Mouse (Mus musculus) left cerebral cortex, postnatal 10 days (tissue): ENCODE measurements around the gene Exoc4. TPM values are rescaled to one million over a fixed set of nuclear protein-coding genes. Genes with fewer than 3 reads are reported as not detected.

Source experiments
- DNase-seq, 2 experiments: peaks; one replicate each; pipeline ENCODE4 v3.0.0; 2021 to 2022; ENCODE audit warnings: low spot score in 2 of 2, mixed read lengths in 1 of 2; ENCODE audit errors: extremely low spot score in 1 of 2
- intact Hi-C: fragments of 180-260 bp; cut with DNase I; formaldehyde crosslinking; loops from one replicate; pipeline ENCODE4 v1.15.1; 2025
- total RNA-seq, 2 experiments: library from RNA; stranded (reverse); gene quantifications; 2 replicates each; pipeline ENCODE4 v1.2.3; 2021

Gene Exoc4
- total RNA-seq, 2 experiments from 2014 or later: 65.7 to 79.9 TPM

GRCm38 (mm10) chr6:33874291-33875014 lies 625.6 kb downstream of the Exoc4 start:
- intact Hi-C loops: no loop called here
- no peak for DNase-seq

DNA sequence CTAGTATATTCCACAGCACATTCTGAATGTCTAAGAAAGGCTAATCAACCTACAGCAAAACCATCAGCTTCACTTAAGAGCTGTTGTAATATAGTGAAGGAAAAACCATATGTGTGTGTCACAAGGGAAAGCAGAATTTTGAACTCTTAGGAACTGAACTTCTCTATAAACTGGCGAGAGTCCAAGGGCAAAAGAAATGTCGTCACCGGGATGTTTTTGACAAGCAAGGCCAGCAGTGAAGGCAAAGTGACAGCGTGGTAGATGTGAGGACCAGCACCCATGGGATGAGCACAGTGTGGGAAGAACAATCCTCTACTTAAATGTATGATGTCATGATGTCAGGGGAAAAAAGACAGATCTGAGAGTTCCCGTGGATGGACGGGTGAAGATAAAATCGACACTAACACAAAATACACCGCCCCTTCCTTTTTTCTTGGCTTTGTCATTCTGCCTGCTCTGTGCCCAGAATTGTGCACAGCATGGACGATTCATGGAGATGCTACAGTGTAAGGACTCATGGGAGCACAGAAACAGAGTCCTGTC lies 635.3 kb downstream of the Exoc4 start:
- intact Hi-C loops: no loop called here
- no peak for DNase-seq

GRCm38 (mm10) chr6:33886941-33887340 lies 638.1 kb downstream of the Exoc4 start:
- intact Hi-C loops: no loop called here
- DNase-seq: no peak

DNA sequence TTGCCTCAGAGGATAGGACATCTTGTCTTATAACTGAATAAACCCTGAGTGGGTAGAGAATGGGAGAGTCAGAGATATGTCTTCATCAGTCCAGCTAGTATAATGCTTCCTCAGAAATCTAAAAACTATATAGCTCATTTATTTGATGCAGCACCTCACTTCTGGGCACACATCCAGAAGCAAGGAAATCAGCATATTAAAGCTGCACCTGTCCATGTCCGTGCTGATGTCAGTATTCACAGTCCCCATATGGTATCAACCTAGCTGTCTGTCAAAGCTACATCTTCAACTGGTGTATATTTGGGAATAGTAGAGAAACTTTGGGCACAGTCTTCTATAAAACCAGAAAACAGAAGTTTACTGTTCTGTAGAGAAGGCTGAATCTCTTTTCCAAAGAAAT lies 642.0 kb downstream of the Exoc4 start:
- intact Hi-C loops: no loop called here
- DNase-seq: no peak

- DNase-seq: no peak
- intact Hi-C loops: no loop called here
These were observed 643.3 kb downstream of the Exoc4 start for GRCm38 (mm10) chr6:33892142-33892541.

DNA sequence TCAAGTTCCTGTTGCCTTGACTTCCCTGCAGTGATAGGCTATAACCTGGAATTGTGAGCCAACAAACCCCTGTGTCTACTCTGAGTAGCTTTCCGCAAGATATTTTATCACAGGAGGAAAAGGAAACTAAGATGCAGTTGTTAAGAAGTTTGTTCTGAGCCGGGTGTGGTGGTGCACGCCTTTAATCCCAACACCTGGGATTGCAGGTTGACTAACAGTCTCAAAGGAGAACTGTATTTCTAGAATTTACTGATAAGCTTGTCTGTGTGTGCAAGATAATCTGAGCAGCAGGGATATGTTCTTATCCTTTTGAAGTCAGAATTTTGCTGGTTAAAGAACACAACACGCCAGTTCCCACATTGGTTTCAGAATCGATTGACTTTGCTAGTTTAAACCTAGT lies 651.1 kb downstream of the Exoc4 start:
- intact Hi-C loops: no loop called here
- DNase-seq: no peak

GRCm38 (mm10) chr6:33900615-33901014 lies 651.7 kb downstream of the Exoc4 start:
- intact Hi-C loops: no loop called here
- no peak for DNase-seq

- intact Hi-C loops: no loop called here
- DNase-seq: no peak
These were observed 656.2 kb downstream of the Exoc4 start for GRCm38 (mm10) chr6:33905099-33905498.

DNA sequence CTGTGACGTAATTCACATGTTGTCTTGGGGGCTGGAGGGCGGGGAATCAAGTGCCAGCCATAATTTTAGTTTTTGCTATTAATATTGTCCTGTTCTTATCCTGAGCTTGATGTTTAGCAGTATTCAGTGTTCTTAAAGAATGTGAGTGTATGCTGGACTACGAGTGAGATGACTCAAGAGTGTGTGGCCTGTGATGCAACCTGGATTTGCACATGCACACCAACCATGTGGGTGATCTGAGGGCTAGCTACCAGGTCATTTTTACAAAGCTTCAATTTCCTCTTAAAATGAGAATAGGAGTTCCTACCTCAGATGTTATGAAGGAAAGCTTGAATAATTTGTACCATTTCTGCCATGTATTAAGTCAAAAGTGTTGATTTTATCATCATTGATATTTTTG lies 661.8 kb downstream of the Exoc4 start:
- intact Hi-C loops: no loop called here
- DNase-seq: no peak

DNA sequence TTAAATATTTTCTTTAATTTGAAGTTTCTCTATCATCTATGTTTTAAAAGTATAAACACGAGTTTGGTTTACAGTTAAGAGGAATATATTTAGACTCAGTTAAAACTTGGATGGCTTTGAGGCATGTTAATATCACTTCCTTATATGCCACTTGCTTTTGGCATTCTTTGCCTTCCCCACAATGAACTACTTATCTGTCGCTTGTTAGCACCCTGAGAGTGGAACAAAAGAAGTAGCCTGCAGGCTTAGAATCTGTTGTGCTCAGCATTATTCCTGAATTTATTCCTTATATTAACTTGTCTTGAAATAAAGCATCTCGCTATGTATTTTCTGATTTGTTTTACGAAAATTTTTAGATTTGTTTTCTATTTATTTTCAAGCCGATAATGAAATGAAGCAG lies 664.2 kb downstream of the Exoc4 start:
- intact Hi-C loops: no loop called here
- DNase-seq: no peak

DNA sequence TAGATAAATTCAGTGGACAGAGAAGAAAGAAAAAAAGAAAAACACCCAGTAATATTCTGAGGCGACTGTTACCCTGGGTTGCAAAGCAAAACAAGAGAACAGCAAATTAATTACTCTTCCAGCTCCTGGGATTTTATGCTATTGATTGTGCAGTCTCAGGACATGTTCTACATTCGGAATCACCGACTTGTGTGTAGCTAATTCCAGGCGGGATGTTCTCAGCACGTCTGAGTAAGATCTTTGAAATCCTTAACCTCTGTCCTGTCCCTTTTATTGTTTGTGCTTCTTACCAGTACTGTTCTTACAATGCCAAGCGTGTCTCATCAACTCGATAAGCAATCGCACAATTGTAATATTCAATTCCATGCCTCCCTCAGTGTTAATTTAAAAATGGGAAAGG lies 664.6 kb downstream of the Exoc4 start:
- intact Hi-C loops: no loop called here
- no peak for DNase-seq

GRCm38 (mm10) chr6:33913964-33914363 lies 665.1 kb downstream of the Exoc4 start:
- intact Hi-C loops: no loop called here
- DNase-seq: no peak

GRCm38 (mm10) chr6:33923571-33923970 lies 674.7 kb downstream of the Exoc4 start:
- DNase-seq: no peak
- intact Hi-C loops: loop anchor here (10.0 kb wide), 1 partner anchor 239 kb away; no protein-coding TSS in a partner anchor

- intact Hi-C loops: loop anchor here (10.0 kb wide), 1 partner anchor 240 kb away; no protein-coding TSS in a partner anchor
- DNase-seq: no peak
These were observed 676.0 kb downstream of the Exoc4 start for GRCm38 (mm10) chr6:33924888-33925287.

- intact Hi-C loops: loop anchor here (10.0 kb wide), 1 partner anchor 245 kb away; no protein-coding TSS in a partner anchor
- DNase-seq: peak; percentile 67 to 84
These were observed 680.6 kb downstream of the Exoc4 start for GRCm38 (mm10) chr6:33929342-33930086.

GRCm38 (mm10) chr6:33930087-33930945 lies 681.4 kb downstream of the Exoc4 start:
- no peak for DNase-seq
- intact Hi-C loops: no loop called here

DNA sequence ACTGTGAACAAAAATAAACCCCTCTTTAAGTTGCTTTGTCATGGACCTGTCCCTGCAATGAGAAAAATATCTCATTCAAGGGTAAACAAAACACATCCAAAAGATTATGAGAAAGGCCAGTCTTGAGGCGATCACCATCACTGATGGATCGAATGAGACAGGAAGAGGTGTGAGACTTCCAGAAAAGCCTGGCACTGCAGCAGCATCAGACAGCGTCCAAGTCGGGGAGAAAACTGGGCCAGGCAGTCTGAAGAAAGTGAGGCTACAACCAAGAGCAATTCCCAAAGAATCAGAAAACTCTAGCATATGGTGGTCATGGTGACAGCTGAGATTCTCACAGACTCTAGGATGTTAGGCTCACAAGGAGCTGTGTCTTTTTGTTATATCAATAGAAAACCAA lies 689.0 kb downstream of the Exoc4 start:
- DNase-seq: no peak

GRCm38 (mm10) chr6:33939169-33939568 lies 690.3 kb downstream of the Exoc4 start:
- intact Hi-C loops: no loop called here
- no peak for DNase-seq

More for the DNA sequence above, 689.0 kb downstream of the Exoc4 start:
- intact Hi-C loops: no loop called here

- no peak for DNase-seq
- intact Hi-C loops: no loop called here
These were observed 698.1 kb downstream of the Exoc4 start for GRCm38 (mm10) chr6:33946911-33947489.
